Mouse (Mus musculus): ENCODE results near the gene Ift52. TPM values are rescaled to one million over a fixed set of nuclear protein-coding genes. Genes with fewer than 3 reads are reported as not detected.

The Ift52 gene
- polyA plus RNA-seq, 1 experiment from 2014 or later: 43.0 TPM

DNA sequence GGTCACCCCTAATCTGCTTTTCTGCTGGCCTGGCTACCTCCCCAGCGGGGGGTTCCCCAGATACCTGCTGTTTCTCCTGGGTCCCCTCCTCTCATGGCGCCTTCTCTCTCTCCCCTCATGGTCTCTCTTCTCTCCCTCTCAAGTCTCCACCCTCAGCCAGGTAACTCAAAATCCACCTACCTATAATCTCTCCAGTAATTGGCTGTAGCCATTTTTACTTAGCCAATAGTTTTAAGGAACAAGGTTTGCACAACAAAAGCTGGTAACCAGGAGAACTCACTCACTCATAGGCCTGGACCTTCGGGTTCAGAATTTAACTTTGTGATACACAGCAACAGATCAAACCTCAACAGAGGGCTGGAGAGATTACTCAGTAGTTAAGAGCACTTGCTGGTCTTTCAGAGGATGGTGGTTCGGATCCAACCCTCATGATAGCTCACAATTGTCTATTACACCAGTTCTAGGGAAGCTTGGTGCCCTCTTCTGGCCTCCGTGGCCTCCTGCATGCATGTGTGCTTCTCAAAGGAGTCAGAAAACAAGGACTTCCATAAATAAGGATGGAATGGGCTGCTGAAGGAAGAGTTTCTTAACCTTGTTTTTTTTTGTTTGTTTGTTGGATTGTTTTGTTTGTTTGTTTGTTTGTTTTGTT lies 72.4 kb downstream of the Ift52 start:
- no peaks in the 10 kb centered on the region for H3K4me1 ChIP-seq (replicated peaks; ENCODE audit: control insufficient read depth, insufficient read depth, low read length)
- no peak overlapping the region for H3K27ac ChIP-seq (ENCODE audit: low read depth, low read length)
- 67% methylated on average over 5 of the region's 5 CpGs for WGBS
- no peak overlapping the region for H3K4me2 ChIP-seq
- ATAC-seq (replicated peaks; ENCODE audit: low FRiP score): no peak; the same call in 1 of the 2 replicates
- no peak overlapping the region for H3K4me3 ChIP-seq (ENCODE audit: low read depth, low read length)
- H3K9me3 ChIP-seq (ENCODE audit: control insufficient read depth, low read length): no peaks in the 10 kb centered on the region
- no peaks in the 10 kb centered on the region for H3K27me3 ChIP-seq (replicated peaks; ENCODE audit: control insufficient read depth, insufficient read depth, low read length)
- no peak for DNase-seq (ENCODE audit: low spot score)
- no peaks in the 10 kb centered on the region for H3K36me3 ChIP-seq (ENCODE audit: control insufficient read depth, insufficient read depth, low read length)
- no peak overlapping the region for H3K9ac ChIP-seq (ENCODE audit: low read depth, low read length)

DNA sequence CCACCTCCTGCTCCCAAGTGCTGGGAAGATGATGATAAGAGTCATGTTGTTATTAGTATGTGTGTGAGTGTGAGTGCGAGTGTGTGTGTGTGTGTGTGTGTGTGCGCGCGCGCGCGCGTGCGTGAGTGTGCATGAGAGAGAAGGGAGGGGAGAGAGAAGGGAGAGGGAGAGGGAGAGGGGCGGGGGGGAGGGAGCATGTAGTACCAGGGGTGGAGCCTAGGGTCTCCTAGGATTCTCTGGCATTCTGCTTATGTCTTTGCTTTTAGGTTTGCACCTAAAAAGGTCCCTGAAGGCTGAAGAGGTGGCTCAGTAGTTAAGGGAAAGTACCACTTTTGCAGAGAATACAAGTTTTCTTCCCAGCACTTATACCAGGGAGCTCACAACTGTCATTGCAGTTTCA lies 77.8 kb downstream of the Ift52 start:
- DNase-seq (ENCODE audit: low spot score) (no peak), ATAC-seq (replicated peaks; ENCODE audit: low FRiP score) (no peak)
- H3K4me2 ChIP-seq: no peak overlapping the region
- H3K4me3 ChIP-seq (ENCODE audit: low read depth, low read length): no peak overlapping the region
- no peak overlapping the region for H3K27ac ChIP-seq (ENCODE audit: low read depth, low read length)
- H3K9me3 ChIP-seq (ENCODE audit: control insufficient read depth, low read length): no peaks in the 10 kb centered on the region
- no peaks in the 10 kb centered on the region for H3K27me3 ChIP-seq (replicated peaks; ENCODE audit: control insufficient read depth, insufficient read depth, low read length)
- WGBS: 82% methylated on average over 10 of the region's 10 CpGs
- H3K4me1 ChIP-seq (replicated peaks; ENCODE audit: control insufficient read depth, insufficient read depth, low read length): no peaks in the 10 kb centered on the region
- no peaks in the 10 kb centered on the region for H3K36me3 ChIP-seq (ENCODE audit: control insufficient read depth, insufficient read depth, low read length)
- H3K9ac ChIP-seq (ENCODE audit: low read depth, low read length): no peak overlapping the region

Small RNA genes lying within 50 kb of the gene (microRNA-seq; reads per million reads assigned to microRNA genes)
- gene Gm22174 (ENCODE audit: borderline number of aligned reads) (not detected), gene Mir7003 (ENCODE audit: borderline number of aligned reads) (not detected)

Other genes with a start within 250 kb of the Ift52 start
- gene Srsf6, start 85.8 kb upstream of the Ift52 start, polyA plus RNA-seq (2014; fragmentation: Nextera tagmentation; extraction: Ambion mirVana): 240 and 261 TPM in 2 replicates
- gene L3mbtl1, start 73.9 kb upstream of the Ift52 start, polyA plus RNA-seq (2014; fragmentation: Nextera tagmentation; extraction: Ambion mirVana): 0.05 and 0.08 TPM in 2 replicates
- 2.8 and 3.3 TPM in 2 replicates for gene Sgk2, start 30.0 kb upstream of the Ift52 start, polyA plus RNA-seq (2014; fragmentation: Nextera tagmentation; extraction: Ambion mirVana)
- 69.2 and 70.9 TPM in 2 replicates for gene Mybl2, start 37.3 kb downstream of the Ift52 start, polyA plus RNA-seq (2014; fragmentation: Nextera tagmentation; extraction: Ambion mirVana)
- gene Gtsf1l, start 70.5 kb downstream of the Ift52 start, polyA plus RNA-seq (2014; fragmentation: Nextera tagmentation; extraction: Ambion mirVana): not detected in 2 replicates
- gene Tox2, start 185.8 kb downstream of the Ift52 start, polyA plus RNA-seq (2014; fragmentation: Nextera tagmentation; extraction: Ambion mirVana): 2.0 and 3.3 TPM in 2 replicates

Data from liver, embryonic 11.5 days (tissue).